Mouse (Mus musculus): ENCODE measurements around the gene Il10rb.

DNA sequence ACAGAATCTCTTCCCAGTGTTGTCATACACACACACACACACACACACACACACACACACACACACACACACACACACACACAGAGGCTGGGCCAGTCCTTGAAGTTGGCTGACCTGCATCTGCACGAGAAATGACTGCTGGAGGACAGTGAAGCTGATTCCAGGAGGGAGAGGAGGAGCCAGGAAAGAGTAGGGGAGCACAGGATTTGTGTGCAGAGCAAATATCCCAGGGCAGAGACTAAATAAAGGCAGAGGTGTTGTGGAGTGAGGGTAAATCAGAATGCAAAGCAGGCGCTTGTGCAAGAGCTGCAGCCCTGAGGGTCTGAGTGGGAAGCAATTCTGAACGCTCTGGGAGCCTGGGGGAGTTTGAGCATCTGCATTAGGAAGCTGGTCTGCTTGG, 45.8 kb upstream of the Il10rb start:
- TF ChIP-seq POLR2A (IDR thresholded peaks at IDR 0.05; ENCODE audit: borderline replicate concordance, control insufficient read depth, low read depth, low read length) = no peak
- TF ChIP-seq CTCF (IDR thresholded peaks at IDR 0.05; ENCODE audit: control insufficient read depth, insufficient read depth, low read length) = no peak
